Mouse (Mus musculus) embryonic facial prominence, embryonic 11.5 days (tissue): Measurements from ENCODE around the gene Amh. TPM values are rescaled to one million over a fixed set of nuclear protein-coding genes. Genes with fewer than 3 reads are reported as not detected.
A peak's percentile ranks its signal among the peaks of the same experiment; 100 is the strongest.

Source experiments
- ATAC-seq: fragments of 200-750 bp; cut with Nextera tagmentation; replicated peaks from 2 replicates; pipeline ENCODE4 v1.8.0; 2017; ENCODE audit warnings: low read depth; ENCODE audit not compliant: insufficient number of reproducible peaks, low FRiP score, low TSS enrichment
- DNase-seq: peaks from one replicate; pipeline ENCODE4 v3.0.0-alpha.2; 2015; ENCODE audit warnings: low spot score
- H3K27ac ChIP-seq: fragments of 300-500 bp; sonication (generic); replicated peaks from 2 replicates; pipeline ENCODE4 v1.5.1; 2014; ENCODE audit warnings: mild to moderate bottlenecking, low read depth, low read length, control low read depth
- H3K27me3 ChIP-seq: fragments of 300-500 bp; sonication (generic); 2 replicates; pipeline ENCODE4 v1.6.1; 2014; ENCODE audit warnings: mild to moderate bottlenecking, low read length, moderate library complexity, mixed read lengths; ENCODE audit not compliant: control insufficient read depth, insufficient read depth
- H3K36me3 ChIP-seq: fragments of 300-500 bp; sonication (generic); replicated peaks from 2 replicates; pipeline ENCODE4 v1.6.1; 2014; ENCODE audit warnings: low read depth, mild to moderate bottlenecking, low read length, moderate library complexity, mixed read lengths; ENCODE audit not compliant: control insufficient read depth, insufficient read depth
- H3K4me1 ChIP-seq: fragments of 300-500 bp; sonication (generic); 2 replicates; pipeline ENCODE4 v1.6.1; 2014; ENCODE audit warnings: low read length, mixed read lengths; ENCODE audit not compliant: control insufficient read depth, insufficient read depth
- H3K4me2 ChIP-seq: fragments of 300-500 bp; sonication (generic); 2 replicates; pipeline ENCODE4 v1.6.1; 2014; ENCODE audit warnings: low read depth, mild to moderate bottlenecking, control low read depth, low read length, moderate library complexity
- H3K4me3 ChIP-seq: fragments of 300-500 bp; sonication (generic); 2 replicates; pipeline ENCODE4 v1.5.1; 2014; ENCODE audit warnings: low read depth, low read length, control low read depth
- H3K9ac ChIP-seq: fragments of 300-500 bp; sonication (generic); replicated peaks from 2 replicates; pipeline ENCODE4 v1.6.1; 2014; ENCODE audit warnings: mild to moderate bottlenecking, control low read depth, low read length
- H3K9me3 ChIP-seq: fragments of 300-500 bp; sonication (generic); replicated peaks from 2 replicates; pipeline ENCODE4 v1.6.1; 2016; ENCODE audit warnings: mild to moderate bottlenecking, low read length, inconsistent platforms, mixed read lengths; ENCODE audit not compliant: control insufficient read depth
- WGBS: fragments of 180-500 bp; shearing (Covaris S2); extraction: QIAGEN DNeasy Blood & Tissue Kit; methylation state at CpG from one replicate; pipeline ENCODE4 v1.1.7; 2014; 5-methylcytosine and 5-hydroxymethylcytosine counted together
- polyA plus RNA-seq: library from polyadenylated mRNA; unstranded; fragments of >200 nt; fragmentation: Nextera tagmentation; extraction: Ambion mirVana; gene quantifications from 2 replicates; pipeline ENCODE4 v1.2.1, GENCODE M21; 2014

Gene Amh
- polyA plus RNA-seq, 1 experiment from 2014 or later, result not detected

- 46% methylated on average over 2 of the region's 2 CpGs for WGBS
- ATAC-seq, result no peak
- peaks cover 3% of the 10 kb centered on the region; the same call in 1 of the 2 replicates for H3K4me1 ChIP-seq
- no peak overlapping the region for H3K27ac ChIP-seq
- H3K4me3 ChIP-seq, result no peak overlapping the region
- no peaks in the 10 kb centered on the region for H3K9me3 ChIP-seq
- no peak for DNase-seq
- no peak overlapping the region for H3K4me2 ChIP-seq
- peaks cover 37% of the 10 kb centered on the region for H3K27me3 ChIP-seq
- H3K9ac ChIP-seq, result no peak overlapping the region
- H3K36me3 ChIP-seq, result 0 out of 2 replicates have a peak, but pooled peaks cover 3% of the 10 kb centered on the region
Observed at GRCm38 (mm10) chr10:80838346-80838912, 33.4 kb downstream of the Amh start.

DNA sequence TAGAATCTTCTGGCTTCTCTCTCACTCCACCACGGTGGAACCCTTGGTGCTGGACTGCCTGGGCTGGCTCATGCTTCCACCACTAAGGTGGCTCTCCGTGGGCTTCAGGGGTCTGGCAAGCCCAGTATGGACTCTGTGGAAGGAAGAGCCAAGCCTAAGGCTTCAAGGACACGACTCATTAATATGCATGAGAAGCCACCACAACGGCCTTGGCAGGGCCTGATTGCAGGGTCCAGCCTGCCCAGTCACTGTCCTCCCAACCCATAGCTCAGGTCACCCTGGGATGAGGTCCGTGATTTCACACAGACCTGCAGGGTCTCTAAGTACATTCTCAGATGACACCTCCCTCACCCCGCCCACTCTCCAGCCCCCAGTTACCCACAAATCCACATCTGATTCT is 34.8 kb downstream of the Amh start:
- no peak overlapping the region for H3K4me2 ChIP-seq
- 0 out of 2 replicates have a peak, but pooled peaks cover 2% of the 10 kb centered on the region for H3K36me3 ChIP-seq
- H3K27ac ChIP-seq, result no peak overlapping the region
- H3K9me3 ChIP-seq, result no peaks in the 10 kb centered on the region
- DNase-seq (no peak), ATAC-seq (no peak)
- H3K9ac ChIP-seq, result no peak overlapping the region
- 63% methylated on average over 6 of the region's 6 CpGs for WGBS
- peaks cover 3% of the 10 kb centered on the region; the same call in 1 of the 2 replicates for H3K4me1 ChIP-seq
- no peak overlapping the region for H3K4me3 ChIP-seq
- H3K27me3 ChIP-seq, result peaks cover 43% of the 10 kb centered on the region

DNA sequence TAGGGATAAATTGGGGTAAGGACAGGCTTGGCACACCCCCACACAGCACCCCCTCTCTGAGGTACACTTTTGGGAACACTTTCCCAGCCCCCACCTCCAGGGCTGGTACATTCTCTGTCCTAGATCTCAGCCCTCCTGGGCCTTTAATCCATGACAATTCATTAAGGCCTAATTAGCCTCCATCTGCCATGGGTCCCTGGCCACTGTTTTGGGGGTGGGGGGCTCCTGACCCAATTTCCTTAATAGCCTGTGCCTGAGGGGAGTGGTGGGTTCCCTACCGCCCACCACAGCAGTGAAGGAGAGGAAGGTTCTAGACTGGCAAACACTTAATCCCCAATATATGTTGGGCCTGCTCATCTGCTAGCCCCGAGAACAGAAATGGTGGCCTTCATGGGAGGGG is 36.6 kb downstream of the Amh start:
- no peak overlapping the region for H3K4me2 ChIP-seq
- DNase-seq (no peak), ATAC-seq (no peak)
- no peak overlapping the region for H3K4me3 ChIP-seq
- H3K36me3 ChIP-seq, result no peaks in the 10 kb centered on the region
- 71% methylated on average over 2 of the region's 2 CpGs for WGBS
- H3K9ac ChIP-seq, result no peak overlapping the region
- H3K4me1 ChIP-seq, result no peaks in the 10 kb centered on the region
- no peak overlapping the region for H3K27ac ChIP-seq
- H3K27me3 ChIP-seq, result peaks cover 33% of the 10 kb centered on the region
- H3K9me3 ChIP-seq, result no peaks in the 10 kb centered on the region

- DNase-seq, result no peak
- 82% methylated on average over 15 of the region's 15 CpGs for WGBS
- no peak overlapping the region for H3K9ac ChIP-seq
Observed at GRCm38 (mm10) chr10:80842334-80842733, 37.3 kb downstream of the Amh start.

DNA sequence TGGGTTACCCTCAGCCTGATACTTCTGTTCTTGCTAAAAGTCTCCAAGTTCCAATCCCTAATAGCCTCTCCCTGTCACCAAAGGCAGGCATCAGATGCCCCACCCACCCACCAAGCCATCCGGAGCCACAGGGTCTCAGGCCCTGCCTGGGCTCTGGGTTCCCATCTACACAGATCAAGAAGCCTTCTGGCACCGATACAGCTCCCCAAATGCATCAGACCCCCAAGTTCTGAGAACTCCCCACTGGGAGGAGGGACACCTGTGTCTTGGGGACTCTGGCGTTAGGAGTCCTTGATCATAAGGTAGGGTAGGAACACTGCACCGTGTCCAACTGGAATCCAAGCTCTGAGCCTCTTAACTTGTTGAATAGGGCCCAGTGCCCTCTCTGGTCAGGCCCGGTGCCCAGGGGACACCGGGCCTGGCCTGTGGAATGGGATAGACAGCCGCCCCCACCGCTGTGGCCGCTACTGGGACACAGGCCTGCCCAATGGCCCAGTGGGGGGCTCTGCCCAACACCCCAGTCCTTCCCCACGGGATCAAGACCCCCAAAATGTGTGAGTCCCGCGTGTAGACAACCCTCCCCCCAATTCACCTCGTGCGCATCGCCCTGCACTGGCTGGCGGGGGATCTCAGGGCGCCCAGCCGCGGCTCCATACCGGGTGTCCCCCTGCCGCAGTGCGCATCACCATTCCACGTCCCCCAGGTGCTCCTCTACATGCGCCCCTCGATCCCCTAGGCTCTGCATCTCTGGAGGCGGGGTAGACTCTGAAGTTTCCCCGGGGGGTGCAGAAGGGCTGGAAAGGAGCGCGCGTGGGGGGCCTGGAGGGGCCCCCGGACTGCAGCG is 38.3 kb downstream of the Amh start:
- Histone ChIP-seq H3K27me3 (peaks cover 30% of the 10 kb centered on the region), H3K9ac (peak overlapping the region; percentile 53), H3K36me3 (no peaks in the 10 kb centered on the region)

More at GRCm38 (mm10) chr10:80842334-80842733, 37.3 kb downstream of the Amh start:
- no peaks in the 10 kb centered on the region for H3K36me3 ChIP-seq
- no peaks in the 10 kb centered on the region for H3K9me3 ChIP-seq
- no peak overlapping the region for H3K27ac ChIP-seq
- ATAC-seq, result no peak
- H3K4me2 ChIP-seq, result no peak overlapping the region
- peaks cover 30% of the 10 kb centered on the region for H3K27me3 ChIP-seq
- H3K4me3 ChIP-seq, result no peak overlapping the region
- no peaks in the 10 kb centered on the region for H3K4me1 ChIP-seq

GRCm38 (mm10) chr10:80843931-80844547 is 39.0 kb downstream of the Amh start, which contains the start of gene Lingo3:
Gene Lingo3, minus strand, starts transcription at chr10:80844039.
- Histone ChIP-seq H3K36me3 (no peaks in the 10 kb centered on the region), H3K4me2 (peak within 1 kb of the TSS; percentile 86), H3K27me3 (peaks cover 30% of the 10 kb centered on the region), H3K4me3 (peak within 1 kb of the TSS; percentile 37), H3K9ac (peak within 1 kb of the TSS; percentile 53), H3K27ac (no peak within 1 kb of the TSS), H3K9me3 (no peaks in the 10 kb centered on the region), H3K4me1 (no peaks in the 10 kb centered on the region)
- DNase-seq (peak; percentile 41), ATAC-seq (no peak)
- 4% methylated on average over 41 of the region's 51 CpGs for WGBS

More for the DNA sequence above, 38.3 kb downstream of the Amh start:
- no peak for ATAC-seq
- WGBS, result 9% methylated on average over 32 of the region's 32 CpGs
- H3K4me2 ChIP-seq, result peak overlapping the region; percentile 86
- H3K27ac ChIP-seq, result no peak overlapping the region
- no peaks in the 10 kb centered on the region for H3K4me1 ChIP-seq
- peak overlapping the region; percentile 37 for H3K4me3 ChIP-seq
- H3K9me3 ChIP-seq, result no peaks in the 10 kb centered on the region
- no peak for DNase-seq

- no peak for ATAC-seq
- Histone ChIP-seq H3K27ac (no peak overlapping the region), H3K4me2 (no peak overlapping the region), H3K9ac (no peak overlapping the region; the same call in 1 of the 2 replicates), H3K27me3 (peaks cover 30% of the 10 kb centered on the region), H3K4me3 (no peak overlapping the region), H3K4me1 (no peaks in the 10 kb centered on the region), H3K9me3 (no peaks in the 10 kb centered on the region), H3K36me3 (no peaks in the 10 kb centered on the region; the same call in 1 of the 2 replicates)
- DNase-seq, result no peak
- WGBS, result 69% methylated on average over 8 of the region's 8 CpGs
Observed at GRCm38 (mm10) chr10:80845055-80845693, 40.1 kb downstream of the Amh start.
